In the genomic region with DNA sequence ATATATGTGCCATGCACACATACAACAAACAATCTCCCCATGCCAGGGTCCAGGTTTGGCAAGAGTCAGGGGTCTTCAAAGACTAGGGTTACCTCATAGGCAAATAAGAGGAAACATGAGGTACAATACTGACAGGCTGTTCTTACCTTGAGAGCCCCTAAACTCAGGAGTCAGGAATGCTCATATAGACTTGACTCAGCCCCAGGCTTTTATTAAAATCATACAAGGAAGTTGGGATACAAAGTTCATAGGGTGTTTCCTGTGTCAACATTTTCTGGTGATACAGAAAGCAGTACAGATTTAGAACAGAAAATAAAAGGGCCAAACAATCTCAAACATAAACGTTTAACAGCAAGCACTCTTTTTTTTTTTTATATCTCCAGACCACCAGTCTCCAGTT, we compare ENCODE assay signal across 17 mouse cellular contexts.
"Had no signal": no experiment of that assay in that cellular context is flagged by ENCODE, and none has a peak within 500 bp of the region (broad histone marks: within the 10 kb centered on the region; RNA-seq: fewer than 3 reads in every experiment).

No protein-coding gene starts in this region.

- H3K9me3 ChIP-seq: liver, embryonic 13.5 days; liver, embryonic 15.5 days; lung, embryonic 15.5 days; midbrain, embryonic 13.5 days; midbrain, embryonic 15.5 days; neural tube, embryonic 12.5 days had no signal

- H3K4me2 ChIP-seq: liver, embryonic 13.5 days; liver, embryonic 15.5 days; lung, embryonic 15.5 days; midbrain, embryonic 11.5 days; midbrain, embryonic 13.5 days; midbrain, embryonic 15.5 days; neural tube, embryonic 12.5 days had no signal

- DNase-seq: liver, embryonic 13.5 days; liver, postnatal 0 days; lung, adult 2 months; lung, postnatal 14 days; lung, postnatal 4 days; right cerebral cortex, postnatal 14 days; spleen, adult 18-20 months; thymus, adult 18-20 months; thymus, postnatal 14 days; thymus, postnatal 36 days had no signal

- H3K36me3 ChIP-seq: liver, embryonic 13.5 days; liver, embryonic 15.5 days; lung, embryonic 15.5 days; midbrain, embryonic 13.5 days; midbrain, embryonic 15.5 days; neural tube, embryonic 12.5 days had no signal

- H3K4me1 ChIP-seq: liver, embryonic 13.5 days; liver, embryonic 15.5 days; lung, embryonic 15.5 days; midbrain, embryonic 13.5 days; midbrain, embryonic 15.5 days; neural tube, embryonic 12.5 days had no signal

- H3K27me3 ChIP-seq: liver, embryonic 13.5 days; liver, embryonic 15.5 days; lung, embryonic 15.5 days; midbrain, embryonic 13.5 days; midbrain, embryonic 15.5 days; neural tube, embryonic 12.5 days had no signal

- H3K9ac ChIP-seq: liver, embryonic 13.5 days; liver, embryonic 15.5 days; liver, postnatal 0 days; lung, embryonic 15.5 days; midbrain, embryonic 13.5 days; midbrain, embryonic 15.5 days; neural tube, embryonic 12.5 days had no signal

- ATAC-seq: liver, postnatal 0 days; lung, postnatal 0 days; midbrain, embryonic 13.5 days; midbrain, embryonic 15.5 days had no signal

- H3K4me3 ChIP-seq: liver, embryonic 13.5 days; liver, embryonic 15.5 days; lung, embryonic 15.5 days; midbrain, embryonic 13.5 days; midbrain, embryonic 15.5 days; neural tube, embryonic 12.5 days had no signal

- H3K27ac ChIP-seq: liver, embryonic 13.5 days; liver, embryonic 15.5 days; lung, embryonic 15.5 days; midbrain, embryonic 13.5 days; midbrain, embryonic 15.5 days; neural tube, embryonic 12.5 days had no signal
